16 mouse cellular contexts compared by ENCODE assay signal in the genomic region with DNA sequence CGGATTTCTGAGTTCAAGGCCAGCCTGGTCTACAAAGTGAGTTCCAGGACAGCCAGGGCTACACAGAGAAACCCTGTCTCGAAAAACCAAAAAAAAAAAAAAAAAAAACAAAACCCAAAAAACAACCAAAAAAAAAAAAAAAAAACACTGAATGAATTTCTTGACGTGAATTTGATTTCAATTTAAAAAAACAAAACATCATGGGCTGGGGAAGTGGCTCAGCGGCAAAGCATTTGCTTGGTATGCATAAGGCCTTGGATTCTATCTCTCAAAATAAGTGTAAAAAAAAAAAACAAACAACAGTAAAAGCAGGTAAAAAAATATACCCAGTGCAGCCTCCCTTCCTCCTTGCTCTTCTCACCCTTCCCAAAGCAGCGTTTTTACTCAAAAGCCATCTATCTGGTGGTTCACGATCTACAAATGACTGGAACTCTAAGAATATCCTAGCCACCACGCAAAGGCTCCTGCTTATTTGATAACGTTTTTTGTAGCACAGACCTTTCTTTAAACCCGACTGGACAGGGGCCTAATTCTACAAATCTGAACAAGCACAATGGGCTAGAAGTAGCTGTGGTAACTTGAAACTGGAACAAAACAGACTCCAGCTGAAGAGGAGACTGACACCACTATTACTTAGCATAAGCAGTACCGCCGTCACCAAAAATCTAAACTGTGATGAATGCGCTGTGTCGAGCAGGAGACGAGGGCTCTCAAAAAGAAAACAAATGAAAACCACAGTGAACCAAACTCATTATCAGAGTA. TPM values are rescaled to one million over a fixed set of nuclear protein-coding genes. Genes with fewer than 3 reads are reported as not detected.
A peak's percentile ranks its signal among the peaks of the same experiment; 100 is the strongest.
DNase-seq lines count a peak whose midpoint lies in the region; ATAC-seq and TF ChIP-seq lines count a peak whose summit lies in the region.
"Had no signal": no experiment of that assay in that cellular context is flagged by ENCODE, and none has a peak within 500 bp of the region (broad histone marks: within the 10 kb centered on the region; RNA-seq: fewer than 3 reads in every experiment).

No protein-coding gene starts in this region.

- peaks cover 15% of the 10 kb centered on the region for H3K4me1 ChIP-seq in embryonic facial prominence, embryonic 14.5 days (ENCODE audit: control insufficient read depth, insufficient read depth, low read length)
- H3K4me1 ChIP-seq in embryonic facial prominence, embryonic 10.5 days: peaks cover 27% of the 10 kb centered on the region
- H3K4me1 ChIP-seq in lung, adult 2 months (ENCODE audit: control insufficient read depth, insufficient read depth, low read length): peaks cover 9% of the 10 kb centered on the region

- TF ChIP-seq CTCF in lung, adult 2 months (IDR thresholded peaks at IDR 0.05; ENCODE audit: insufficient read depth, low read length): no peak

- peak; percentile 6 for DNase-seq in embryonic facial prominence, embryonic 14.5 days (ENCODE audit: low spot score)
- DNase-seq in embryonic facial prominence, embryonic 10.5 days (ENCODE audit: low spot score): no peak
- DNase-seq in lung, postnatal 36 days: peak; percentile 54
- DNase-seq in lung, adult 2 months: no peak
- peak; percentile 76 for DNase-seq in induced T-regulatory cell, adult 2 months (ENCODE audit: low read depth)
- no peak for DNase-seq in left cerebral cortex, adult 18-20 months (ENCODE audit: low spot score in 2 of 2)
- no peak for DNase-seq in kidney, adult 18-20 months
- no peak for DNase-seq in kidney, adult 8-10 months
- DNase-seq: adrenal gland, adult 2 months; cerebellum, postnatal 36 days; gastrocnemius, postnatal 25 days; kidney, adult 9 months had no signal

- no peak overlapping the region for H3K27ac ChIP-seq in embryonic facial prominence, embryonic 14.5 days (replicated peaks; ENCODE audit: low read depth, low read length)
- no peak overlapping the region for H3K27ac ChIP-seq in embryonic facial prominence, embryonic 10.5 days (replicated peaks)
- H3K27ac ChIP-seq: embryonic facial prominence, embryonic 15.5 days; hindbrain, embryonic 14.5 days; midbrain, embryonic 10.5 days had no signal

- no peak overlapping the region for H3K4me3 ChIP-seq in embryonic facial prominence, embryonic 14.5 days (ENCODE audit: low read depth, low read length)
- no peak overlapping the region for H3K4me3 ChIP-seq in embryonic facial prominence, embryonic 10.5 days
- H3K4me3 ChIP-seq in lung, adult 2 months (replicated peaks; ENCODE audit: extremely low read depth, low read depth, low read length): no peak overlapping the region
- H3K4me3 ChIP-seq: embryonic facial prominence, embryonic 15.5 days; midbrain, embryonic 10.5 days had no signal

- no peak overlapping the region for H3K9ac ChIP-seq in embryonic facial prominence, embryonic 14.5 days (ENCODE audit: low read depth, low read length)
- H3K9ac ChIP-seq: embryonic facial prominence, embryonic 15.5 days; hindbrain, embryonic 14.5 days had no signal

- H3K27me3 ChIP-seq in embryonic facial prominence, embryonic 14.5 days (replicated peaks; ENCODE audit: control insufficient read depth, insufficient read depth, low read length): no peaks in the 10 kb centered on the region
- no peaks in the 10 kb centered on the region for H3K27me3 ChIP-seq in embryonic facial prominence, embryonic 10.5 days (replicated peaks; ENCODE audit: low read depth, poor library complexity, severe bottlenecking)
- H3K27me3 ChIP-seq: embryonic facial prominence, embryonic 15.5 days; Patski had no signal

- H3K4me2 ChIP-seq in embryonic facial prominence, embryonic 14.5 days (ENCODE audit: low read depth, low read length): no peak overlapping the region
- H3K4me2 ChIP-seq: embryonic facial prominence, embryonic 15.5 days; hindbrain, embryonic 14.5 days had no signal

- no peak for TF ChIP-seq POLR2A in lung, adult 2 months (IDR thresholded peaks at IDR 0.05; ENCODE audit: borderline replicate concordance, extremely low read depth, low read depth, low read length)

- no peaks in the 10 kb centered on the region for H3K9me3 ChIP-seq in embryonic facial prominence, embryonic 14.5 days (ENCODE audit: control insufficient read depth, low read length)
- H3K9me3 ChIP-seq in embryonic facial prominence, embryonic 10.5 days: no peaks in the 10 kb centered on the region
- H3K9me3 ChIP-seq: embryonic facial prominence, embryonic 15.5 days; midbrain, embryonic 10.5 days had no signal

- ATAC-seq in embryonic facial prominence, embryonic 14.5 days (ENCODE audit: low read depth): no peak
- ATAC-seq: Patski had no signal

- WGBS in embryonic facial prominence, embryonic 14.5 days: 57% methylated on average over 13 of the region's 14 CpGs
- 77% methylated on average over 14 of the region's 14 CpGs for WGBS in embryonic facial prominence, embryonic 10.5 days
- 53% methylated on average over 14 of the region's 14 CpGs for WGBS in lung, adult 2 months

- H3K36me3 ChIP-seq in embryonic facial prominence, embryonic 14.5 days (ENCODE audit: control insufficient read depth, insufficient read depth, low read length): 0 out of 2 replicates have a peak, but pooled peaks cover 3% of the 10 kb centered on the region
- peaks cover 17% of the 10 kb centered on the region for H3K36me3 ChIP-seq in embryonic facial prominence, embryonic 10.5 days (replicated peaks)

RNA-seq across cellular contexts. Expression of gene Crlf3, which starts 2.8 kb away (rescaled TPM):
- 39.5 and 40.9 TPM in 2 replicates for polyA plus RNA-seq in embryonic facial prominence, embryonic 14.5 days (2014; fragmentation: Nextera tagmentation; extraction: Ambion mirVana)
- polyA plus RNA-seq in embryonic facial prominence, embryonic 10.5 days (2016; fragmentation: Nextera tagmentation; extraction: Ambion mirVana): 47.8 and 49.6 TPM in 2 replicates
- 19.2 and 26.0 TPM in 2 replicates for polyA plus RNA-seq in lung, adult 2 months (2012; rRNA removed)
- 10 to 100 TPM; 12.1 to 15.0 TPM for total RNA-seq in left cerebral cortex, adult 18-20 months (2021)

RNA-seq across cellular contexts. Expression of gene Atad5, which starts 11.2 kb away (rescaled TPM):
- 9.4 and 11.2 TPM in 2 replicates for polyA plus RNA-seq in embryonic facial prominence, embryonic 14.5 days (2014; fragmentation: Nextera tagmentation; extraction: Ambion mirVana)
- 18.9 and 20.3 TPM in 2 replicates for polyA plus RNA-seq in embryonic facial prominence, embryonic 10.5 days (2016; fragmentation: Nextera tagmentation; extraction: Ambion mirVana)
- 0.25 and 0.44 TPM in 2 replicates for polyA plus RNA-seq in lung, adult 2 months (2012; rRNA removed)
- total RNA-seq in left cerebral cortex, adult 18-20 months (2021): 1 to 10 TPM; 2.7 to 3.0 TPM

Comparison
In these comparisons a context has a peak if more than half of its experiments do, and no peak if none do; other contexts are left out.
1. DNase-seq: peak in embryonic facial prominence, embryonic 14.5 days (single experiment), lung, postnatal 36 days (single experiment) and induced T-regulatory cell, adult 2 months (single experiment); none in embryonic facial prominence, embryonic 10.5 days (single experiment), lung, adult 2 months (single experiment), left cerebral cortex, adult 18-20 months (0 of 2), kidney, adult 18-20 months (single experiment) and kidney, adult 8-10 months (0 of 2).